Mouse (Mus musculus) gastrocnemius, postnatal 10 days (tissue): ENCODE data around the gene Dennd6a. TPM values are rescaled to one million over a fixed set of nuclear protein-coding genes. Genes with fewer than 3 reads are reported as not detected.
A peak's percentile ranks its signal among the peaks of the same experiment; 100 is the strongest.

ENCODE experiments used
- DNase-seq: peaks from one replicate; pipeline ENCODE4 v3.0.0; 2021; ENCODE audit warnings: mixed read lengths
- total RNA-seq, 2 experiments: library from RNA; stranded (reverse); gene quantifications; 2 replicates each; pipeline ENCODE4 v1.2.3; 2021

Gene Dennd6a
- total RNA-seq, 2 experiments from 2014 or later: 13.9 to 19.1 TPM

- no peak for DNase-seq
Measured at GRCm38 (mm10) chr14:26571951-26572675, 1.5 kb upstream of the Dennd6a start.

- DNase-seq: no peak
Measured at GRCm38 (mm10) chr14:26576255-26576780, 2.7 kb downstream of the Dennd6a start.

- DNase-seq: no peak
Measured at GRCm38 (mm10) chr14:26578791-26579191, 5.1 kb downstream of the Dennd6a start.

GRCm38 (mm10) chr14:26579346-26580343 is 6.0 kb downstream of the Dennd6a start:
- DNase-seq: peak; percentile 89

GRCm38 (mm10) chr14:26583645-26584044 is 10.0 kb downstream of the Dennd6a start:
- DNase-seq: no peak

- DNase-seq: no peak
Measured at GRCm38 (mm10) chr14:26587116-26587515, 13.5 kb downstream of the Dennd6a start.

- DNase-seq: no peak
Measured at GRCm38 (mm10) chr14:26591353-26591752, 17.7 kb downstream of the Dennd6a start.

- no peak for DNase-seq
Measured at GRCm38 (mm10) chr14:26593281-26593895, 19.7 kb downstream of the Dennd6a start.

- DNase-seq: no peak
Measured at GRCm38 (mm10) chr14:26595167-26595566, 21.5 kb downstream of the Dennd6a start.

GRCm38 (mm10) chr14:26595695-26596365 is 22.2 kb downstream of the Dennd6a start:
- DNase-seq: no peak

GRCm38 (mm10) chr14:26605354-26605753 is 31.7 kb downstream of the Dennd6a start:
- no peak for DNase-seq

- DNase-seq: no peak
Measured at GRCm38 (mm10) chr14:26609674-26610073, 36.0 kb downstream of the Dennd6a start.

GRCm38 (mm10) chr14:26610689-26611088 is 37.0 kb downstream of the Dennd6a start:
- DNase-seq: no peak

GRCm38 (mm10) chr14:26625301-26625700 is 51.6 kb downstream of the Dennd6a start:
- DNase-seq: no peak

- DNase-seq: no peak
Measured at GRCm38 (mm10) chr14:26626605-26627140, 53.0 kb downstream of the Dennd6a start.

- peak; percentile 41 for DNase-seq
Measured at GRCm38 (mm10) chr14:26637025-26637850, 63.6 kb downstream of the Dennd6a start.

- DNase-seq: peak; percentile 98
Measured at GRCm38 (mm10) chr14:26637851-26638707, 64.4 kb downstream of the Dennd6a start, which contains the start of gene Arf4. Gene Arf4 (plus strand): TSS chr14:26638074.

- peak; percentile 56 for DNase-seq
Measured at GRCm38 (mm10) chr14:26638708-26639084, 65.0 kb downstream of the Dennd6a start.

- no peak for DNase-seq
Measured at GRCm38 (mm10) chr14:26639251-26639650, 65.6 kb downstream of the Dennd6a start.
